Mouse (Mus musculus) spleen, adult 2 months (tissue): ENCODE data around the gene Atxn1l. TPM values are rescaled to one million over a fixed set of nuclear protein-coding genes. Genes with fewer than 3 reads are reported as not detected.

ENCODE experiments used
- DNase-seq, 2 experiments: peaks; one replicate each; pipeline versions ENCODE4 v3.0.0 to v3.0.0-alpha.2; 2012 to 2021; ENCODE audit warnings: low spot score in 2 of 2, low read depth in 1 of 2
- H3K27ac ChIP-seq: fragments of 200-500 bp; 2 replicates; pipeline ENCODE4 v1.5.1; 2012; ENCODE audit warnings: low read length, inconsistent platforms; ENCODE audit not compliant: insufficient read depth
- H3K27me3 ChIP-seq: fragments of 200-500 bp; 2 replicates; pipeline ENCODE4 v1.6.1; 2012; ENCODE audit warnings: mild to moderate bottlenecking, moderate library complexity, low read length, inconsistent platforms; ENCODE audit not compliant: control insufficient read depth, insufficient read depth
- H3K36me3 ChIP-seq: fragments of 200-500 bp; 2 replicates; pipeline ENCODE4 v1.6.1; 2012; ENCODE audit warnings: mild to moderate bottlenecking, low read length, inconsistent platforms; ENCODE audit not compliant: control insufficient read depth, insufficient read depth
- H3K4me1 ChIP-seq: fragments of 200-500 bp; 2 replicates; pipeline ENCODE4 v1.6.1; 2011; ENCODE audit warnings: inconsistent platforms; ENCODE audit not compliant: control insufficient read depth, insufficient read depth, insufficient read length
- H3K4me3 ChIP-seq: fragments of 200-500 bp; 2 replicates; pipeline ENCODE4 v1.5.1; 2011; ENCODE audit warnings: mild to moderate bottlenecking, inconsistent platforms; ENCODE audit not compliant: insufficient read depth, insufficient read length; ENCODE audit errors: extremely low read depth
- CTCF ChIP-seq: fragments of 200-500 bp; IDR thresholded peaks from 2 replicates; pipeline ENCODE4 v1.5.1; 2011; ENCODE audit warnings: mild to moderate bottlenecking, inconsistent platforms; ENCODE audit not compliant: insufficient read depth, insufficient read length, insufficient replicate concordance; ENCODE audit errors: extremely low read depth
- POLR2A ChIP-seq: fragments of 200-500 bp; IDR thresholded peaks from 2 replicates; pipeline ENCODE4 v1.6.1; 2011; ENCODE audit warnings: low read depth, low read length, inconsistent platforms
- WGBS: fragments of 180-500 bp; shearing (Covaris S2); methylation state at CpG from one replicate; pipeline ENCODE4 v1.1.7; 2018; 5-methylcytosine and 5-hydroxymethylcytosine counted together
- polyA plus RNA-seq: library from polyadenylated mRNA; depleted of rRNA; stranded (reverse); fragments of >200 nt; gene quantifications from 2 replicates; pipeline ENCODE4 v1.2.3, GENCODE M21; 2012

Atxn1l gene
- polyA plus RNA-seq, 1 experiment: 7.8 TPM

DNA sequence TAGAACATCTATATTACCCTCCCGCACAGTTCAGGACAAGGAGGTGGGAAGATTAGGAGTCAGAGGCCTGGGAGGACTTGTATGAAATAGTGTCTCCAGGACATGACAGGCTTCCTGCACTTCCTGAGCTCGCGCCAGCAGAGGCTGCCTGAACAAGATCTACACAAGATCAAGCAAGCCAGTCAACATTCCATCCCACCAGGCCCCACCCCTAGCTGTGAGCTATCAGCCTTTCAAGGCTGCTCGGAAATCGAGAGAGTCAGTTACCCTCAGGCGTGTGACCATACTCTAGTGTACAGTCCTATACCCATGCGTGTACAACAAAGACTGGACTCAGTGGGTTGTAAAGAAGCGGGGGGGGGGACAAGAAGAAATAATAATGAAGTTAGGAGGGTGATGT is 17.2 kb upstream of the Atxn1l start:
- no peak for DNase-seq
- H3K36me3 ChIP-seq: no peaks in the 10 kb centered on the region
- no peak overlapping the region for H3K4me3 ChIP-seq
- H3K27ac ChIP-seq: no peak overlapping the region
- WGBS: 91% methylated on average over 8 of the region's 8 CpGs
- H3K4me1 ChIP-seq: peaks cover 3% of the 10 kb centered on the region; the same call in 1 of the 2 replicates
- TF ChIP-seq CTCF (no peak), POLR2A (no peak)
- no peaks in the 10 kb centered on the region for H3K27me3 ChIP-seq

DNA sequence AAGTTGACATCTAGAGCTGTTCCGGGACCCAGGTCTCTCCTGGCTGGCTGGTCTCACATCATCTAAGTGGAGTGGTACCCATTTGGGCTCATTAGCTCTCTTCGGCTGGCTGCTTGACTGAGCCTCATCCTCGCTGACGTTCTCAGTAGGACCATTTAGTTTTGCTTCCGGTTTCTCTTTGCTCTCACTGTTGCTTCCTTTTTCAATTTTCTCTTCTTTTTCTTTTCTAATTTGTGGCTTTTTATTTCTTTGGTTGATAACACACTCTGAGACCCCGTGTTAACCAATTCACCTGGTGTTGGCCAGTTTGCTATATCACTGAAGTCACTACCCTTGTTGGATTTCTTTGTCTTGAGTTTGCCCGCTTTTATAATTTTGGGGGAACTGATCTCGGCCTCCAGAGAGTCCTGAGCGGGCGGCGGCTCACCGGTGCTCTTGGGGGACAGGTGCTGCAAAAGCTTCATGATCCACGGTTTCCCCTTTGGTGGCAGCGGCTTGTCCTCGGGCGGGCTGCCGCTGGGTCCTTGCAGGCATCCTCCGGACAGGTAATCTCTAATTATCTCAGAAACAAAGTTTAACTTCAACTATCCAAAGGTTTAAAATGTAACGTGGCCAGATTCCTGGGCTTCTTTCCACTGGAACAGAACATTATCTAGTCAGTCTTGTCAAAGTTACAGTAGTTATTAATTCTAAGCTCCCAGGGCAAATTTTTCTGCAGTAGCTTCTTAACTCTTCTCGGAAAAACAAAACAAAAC is 14.4 kb upstream of the Atxn1l start:
- Histone ChIP-seq H3K27me3 (no peaks in the 10 kb centered on the region), H3K4me3 (no peak overlapping the region), H3K27ac (no peak overlapping the region), H3K4me1 (peaks cover 3% of the 10 kb centered on the region; the same call in 1 of the 2 replicates), H3K36me3 (no peaks in the 10 kb centered on the region)
- DNase-seq: no peak
- TF ChIP-seq CTCF (no peak), POLR2A (no peak)
- WGBS: 78% methylated on average over 20 of the region's 20 CpGs

DNA sequence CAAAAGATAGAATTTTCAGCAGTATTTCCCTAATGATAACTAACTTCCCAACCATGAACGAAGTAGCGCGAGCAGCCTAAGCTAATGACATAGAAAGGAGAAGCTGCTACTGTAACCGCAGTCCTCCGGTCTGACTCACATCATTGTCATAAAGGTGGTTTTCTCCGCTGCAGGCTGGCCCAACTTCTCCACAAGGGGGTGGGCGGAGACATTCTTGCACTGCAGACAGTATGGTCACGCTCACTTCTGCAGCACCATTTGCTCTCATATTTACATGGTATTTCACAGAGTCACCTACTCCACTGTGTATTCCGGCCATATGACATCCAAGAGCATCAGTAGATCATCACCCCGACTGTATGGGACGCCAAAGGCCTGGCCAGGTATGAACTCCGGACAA is 13.2 kb upstream of the Atxn1l start:
- Histone ChIP-seq H3K27ac (no peak overlapping the region), H3K36me3 (no peaks in the 10 kb centered on the region), H3K4me3 (no peak overlapping the region), H3K4me1 (peaks cover 3% of the 10 kb centered on the region; the same call in 1 of the 2 replicates), H3K27me3 (no peaks in the 10 kb centered on the region)
- WGBS: 18% methylated on average over 12 of the region's 12 CpGs
- TF ChIP-seq CTCF (peak; percentile 44; the same call in 1 of the 2 replicates), POLR2A (no peak)
- peak; percentile 72 to 77 for DNase-seq

DNA sequence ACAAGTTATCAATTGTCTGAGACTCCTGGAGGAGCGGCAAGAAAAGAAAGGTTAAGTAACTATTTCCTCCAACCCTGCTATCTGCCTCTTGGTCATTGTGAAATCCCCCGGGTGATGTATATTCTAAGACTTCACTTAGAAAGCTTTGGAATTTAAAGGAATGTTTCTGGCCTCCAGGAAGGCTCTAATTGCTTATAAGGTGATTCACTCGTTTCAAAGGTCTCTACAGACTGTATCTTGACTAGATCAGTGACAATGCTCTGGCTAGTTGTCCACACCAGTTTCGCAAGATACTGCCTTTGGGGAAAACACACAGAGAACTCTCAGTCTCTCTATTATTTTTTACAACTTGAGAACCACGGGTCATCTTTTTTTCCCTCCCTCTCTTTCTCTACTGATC is 12.7 kb upstream of the Atxn1l start:
- Histone ChIP-seq H3K4me1 (peaks cover 3% of the 10 kb centered on the region; the same call in 1 of the 2 replicates), H3K27ac (no peak overlapping the region), H3K27me3 (no peaks in the 10 kb centered on the region), H3K36me3 (no peaks in the 10 kb centered on the region), H3K4me3 (no peak overlapping the region)
- 27% methylated on average over 5 of the region's 5 CpGs for WGBS
- TF ChIP-seq POLR2A (no peak), CTCF (no peak)
- DNase-seq: no peak

DNA sequence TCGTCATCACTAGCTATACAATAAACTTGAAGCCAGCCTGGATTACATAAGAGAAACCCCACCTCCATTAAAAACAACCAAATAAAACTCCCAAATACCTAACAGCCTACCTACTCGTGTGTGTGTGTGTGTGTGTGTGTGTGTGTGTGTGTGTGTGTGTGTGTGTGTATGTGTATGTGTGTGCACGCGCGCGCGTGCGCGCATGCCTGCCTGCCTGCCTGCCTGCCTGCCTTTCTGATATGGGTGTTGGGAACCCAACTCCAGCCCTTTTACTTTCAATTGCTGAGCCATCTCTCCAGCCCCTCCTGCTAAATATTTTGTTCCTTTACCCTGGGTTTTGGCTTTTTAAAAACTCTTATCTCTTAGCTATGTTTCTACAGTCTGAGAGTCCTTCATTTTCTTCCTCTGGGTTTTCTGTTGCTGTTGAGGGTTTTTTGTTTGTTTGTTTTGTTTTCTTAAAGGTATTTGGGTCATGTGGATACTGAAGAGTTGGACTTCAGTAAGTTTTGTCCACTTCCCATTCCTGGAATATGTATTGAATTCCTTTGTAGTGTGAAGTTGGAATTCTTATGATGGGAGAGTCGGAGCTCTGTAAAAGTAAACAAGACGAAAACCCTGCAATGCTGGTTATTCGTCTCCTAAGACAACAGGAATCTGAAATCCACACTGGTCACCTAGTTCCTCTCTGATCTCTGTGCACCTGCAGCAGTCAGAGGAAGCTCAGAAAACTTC is 10.1 kb upstream of the Atxn1l start:
- no peaks in the 10 kb centered on the region for H3K36me3 ChIP-seq
- peaks cover 3% of the 10 kb centered on the region; the same call in 1 of the 2 replicates for H3K4me1 ChIP-seq
- TF ChIP-seq POLR2A (no peak), CTCF (no peak)
- DNase-seq: no peak
- 65% methylated on average over 11 of the region's 12 CpGs for WGBS
- H3K27ac ChIP-seq: no peak overlapping the region
- H3K4me3 ChIP-seq: no peak overlapping the region
- no peaks in the 10 kb centered on the region for H3K27me3 ChIP-seq

DNA sequence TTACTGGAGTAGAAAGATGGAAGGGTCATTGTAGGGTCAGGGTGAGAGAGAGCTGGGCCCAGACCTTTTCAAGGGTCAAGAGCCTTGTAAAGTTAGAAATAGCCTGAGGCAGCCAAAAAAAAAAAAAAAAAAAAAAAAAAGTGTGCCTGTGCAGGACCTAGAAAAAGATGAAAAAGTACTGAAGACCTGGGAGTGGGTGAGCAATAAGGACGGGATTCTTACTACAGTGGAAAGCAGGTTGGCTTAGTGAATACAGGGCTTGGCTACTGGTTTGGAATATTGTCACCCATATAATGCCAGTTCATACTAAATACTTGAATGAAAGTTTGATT is 476 bp upstream of the Atxn1l start:
- H3K27me3 ChIP-seq: no peaks in the 10 kb centered on the region
- H3K4me3 ChIP-seq: 0 out of 2 replicates have a peak overlapping the region, but pooled peaks have one; percentile 78
- peaks cover 6% of the 10 kb centered on the region for H3K36me3 ChIP-seq
- no peak overlapping the region for H3K27ac ChIP-seq
- peaks cover 4% of the 10 kb centered on the region; the same call in 1 of the 2 replicates for H3K4me1 ChIP-seq
- TF ChIP-seq POLR2A (no peak), CTCF (no peak)
- no peak for DNase-seq
- 84% methylated on average over 1 of the region's 1 CpGs for WGBS
